Mouse (Mus musculus): Measurements from ENCODE around the gene Tespa1. TPM values are rescaled to one million over a fixed set of nuclear protein-coding genes. Genes with fewer than 3 reads are reported as not detected.
A peak's percentile ranks its signal among the peaks of the same experiment; 100 is the strongest.

The Tespa1 gene
- polyA plus RNA-seq (2012; rRNA removed): 68.1 and 72.4 TPM in 2 replicates

DNA sequence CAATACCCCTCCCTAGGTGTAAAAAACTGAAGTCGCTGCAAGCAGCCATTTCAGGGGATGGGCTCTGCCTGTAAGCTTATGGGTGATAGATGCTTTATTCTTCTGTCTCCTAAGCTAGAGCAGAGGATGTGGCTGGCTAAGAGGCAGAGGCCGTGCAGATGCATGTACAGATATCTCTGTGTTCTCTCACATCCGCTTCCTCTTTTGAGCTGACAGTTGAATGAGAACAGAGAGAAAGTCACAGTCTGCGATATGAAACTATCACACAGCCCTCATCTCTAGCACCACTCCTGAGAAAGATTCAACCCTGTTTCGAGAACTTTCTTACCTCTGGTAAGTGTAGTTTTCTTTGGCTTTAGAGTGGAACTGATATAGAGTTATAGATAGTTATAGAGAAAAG lies at the start of gene Tespa1:
Gene Tespa1, plus strand, starts transcription at position 234 of the 400 bp plus-strand sequence.
- no peak within 1 kb of the TSS for H3K4me3 ChIP-seq (ENCODE audit: control insufficient read depth, insufficient read depth, low read length)
- no peaks in the 10 kb centered on the region for H3K27me3 ChIP-seq (ENCODE audit: control insufficient read depth, insufficient read depth, low read length)
- H3K36me3 ChIP-seq (ENCODE audit: control insufficient read depth, insufficient read depth, low read length): no peaks in the 10 kb centered on the region
- WGBS: 8% methylated on average over 5 of the region's 5 CpGs
- TF ChIP-seq CTCF (IDR thresholded peaks at IDR 0.05; ENCODE audit: borderline replicate concordance, control insufficient read depth, extremely low read depth, insufficient read depth, low read length, poor library complexity) (no peak), POLR2A (IDR thresholded peaks at IDR 0.05; ENCODE audit: control insufficient read depth, extremely low read depth, insufficient read depth, low read length, poor library complexity) (no peak)
- peaks cover 7% of the 10 kb centered on the region; the same call in 1 of the 2 replicates for H3K4me1 ChIP-seq (replicated peaks; ENCODE audit: control insufficient read depth, insufficient read depth, low read length)
- peak; percentile 78 for DNase-seq
- peak within 1 kb of the TSS; percentile 63; the same call in 1 of the 2 replicates for H3K27ac ChIP-seq (ENCODE audit: control insufficient read depth, insufficient read depth, low read length)

DNA sequence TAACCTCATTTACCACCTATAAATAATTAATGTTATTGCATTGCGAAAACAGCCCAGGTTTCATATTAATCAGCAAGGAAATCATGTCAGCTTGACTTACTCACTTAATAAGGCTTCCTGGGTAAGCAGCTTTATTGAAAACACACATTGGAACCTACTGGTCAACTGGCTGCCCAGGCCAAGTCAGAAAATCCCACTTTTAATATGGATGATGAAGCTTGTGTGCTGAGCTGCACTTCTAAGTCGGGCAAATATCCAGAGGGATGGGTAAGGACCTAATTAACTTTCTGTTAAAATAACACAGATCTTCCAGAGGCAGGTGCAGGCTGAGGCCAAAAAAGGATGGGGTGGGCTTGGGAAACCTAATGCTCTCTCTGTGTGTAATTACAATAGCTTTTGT lies 46.9 kb upstream of the Tespa1 start:
- DNase-seq: no peak
- 91% methylated on average over 2 of the region's 2 CpGs for WGBS
- Histone ChIP-seq H3K27me3 (ENCODE audit: control insufficient read depth, insufficient read depth, low read length) (no peaks in the 10 kb centered on the region), H3K4me3 (ENCODE audit: control insufficient read depth, insufficient read depth, low read length) (no peak overlapping the region), H3K4me1 (replicated peaks; ENCODE audit: control insufficient read depth, insufficient read depth, low read length) (no peaks in the 10 kb centered on the region), H3K27ac (ENCODE audit: control insufficient read depth, insufficient read depth, low read length) (no peak overlapping the region), H3K36me3 (ENCODE audit: control insufficient read depth, insufficient read depth, low read length) (no peaks in the 10 kb centered on the region)
- TF ChIP-seq CTCF (IDR thresholded peaks at IDR 0.05; ENCODE audit: borderline replicate concordance, control insufficient read depth, extremely low read depth, insufficient read depth, low read length, poor library complexity) (no peak), POLR2A (IDR thresholded peaks at IDR 0.05; ENCODE audit: control insufficient read depth, extremely low read depth, insufficient read depth, low read length, poor library complexity) (no peak)

DNA sequence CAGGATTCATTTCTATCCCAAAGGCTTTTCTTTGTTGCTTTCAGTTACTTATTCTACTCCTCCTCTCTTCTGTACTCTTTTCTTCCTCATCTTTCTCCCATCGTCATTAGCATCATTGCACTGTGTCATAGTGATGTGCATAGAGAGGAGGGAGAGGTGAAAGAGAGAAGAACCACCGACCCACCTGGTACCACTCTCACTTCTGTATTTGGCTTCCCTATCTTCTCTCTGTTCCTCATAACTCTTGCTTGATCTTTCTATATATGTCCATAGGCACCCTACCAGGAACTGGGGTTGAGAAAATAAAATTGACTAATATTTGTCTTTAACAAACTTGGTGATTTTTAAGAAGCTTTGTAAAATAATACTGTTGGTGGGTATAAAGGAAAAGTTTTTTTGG lies 46.2 kb upstream of the Tespa1 start:
- no peak for DNase-seq

DNA sequence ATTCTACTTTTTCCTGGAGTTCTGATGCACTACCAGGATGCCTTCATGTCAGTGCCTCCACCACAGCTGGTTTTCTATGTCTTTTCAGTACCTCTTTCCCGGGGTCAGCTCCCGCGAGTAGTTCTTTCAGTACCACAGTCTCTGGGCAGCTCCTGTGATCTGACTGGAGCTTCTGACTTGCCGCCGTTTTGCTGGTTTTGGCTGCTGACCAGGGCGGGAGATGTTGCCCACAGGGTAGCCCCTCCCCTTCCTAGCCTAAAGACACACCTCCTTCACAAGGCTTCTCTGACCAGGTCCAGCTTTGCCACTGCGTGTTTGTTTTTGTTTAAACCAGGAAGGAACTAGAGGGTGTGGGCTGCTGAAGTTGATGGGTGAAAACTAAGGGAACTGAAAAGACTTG lies 42.6 kb upstream of the Tespa1 start, which contains the start of gene Neurod4:
Gene Neurod4, minus strand, starts transcription at position 175 of the 400 bp plus-strand sequence.
- WGBS: 4% methylated on average over 7 of the region's 7 CpGs
- TF ChIP-seq POLR2A (IDR thresholded peaks at IDR 0.05; ENCODE audit: control insufficient read depth, extremely low read depth, insufficient read depth, low read length, poor library complexity): no peak
- no peak for TF ChIP-seq CTCF (IDR thresholded peaks at IDR 0.05; ENCODE audit: borderline replicate concordance, control insufficient read depth, extremely low read depth, insufficient read depth, low read length, poor library complexity)
- Histone ChIP-seq H3K27ac (ENCODE audit: control insufficient read depth, insufficient read depth, low read length) (no peak within 1 kb of the TSS), H3K4me1 (replicated peaks; ENCODE audit: control insufficient read depth, insufficient read depth, low read length) (no peaks in the 10 kb centered on the region), H3K27me3 (ENCODE audit: control insufficient read depth, insufficient read depth, low read length) (no peaks in the 10 kb centered on the region), H3K36me3 (ENCODE audit: control insufficient read depth, insufficient read depth, low read length) (no peaks in the 10 kb centered on the region), H3K4me3 (ENCODE audit: control insufficient read depth, insufficient read depth, low read length) (no peak within 1 kb of the TSS)
- no peak for DNase-seq

More for the DNA sequence above, 46.2 kb upstream of the Tespa1 start:
- no peak for TF ChIP-seq CTCF (IDR thresholded peaks at IDR 0.05; ENCODE audit: borderline replicate concordance, control insufficient read depth, extremely low read depth, insufficient read depth, low read length, poor library complexity)
- no peak for TF ChIP-seq POLR2A (IDR thresholded peaks at IDR 0.05; ENCODE audit: control insufficient read depth, extremely low read depth, insufficient read depth, low read length, poor library complexity)
- no peaks in the 10 kb centered on the region for H3K36me3 ChIP-seq (ENCODE audit: control insufficient read depth, insufficient read depth, low read length)
- H3K4me3 ChIP-seq (ENCODE audit: control insufficient read depth, insufficient read depth, low read length): no peak overlapping the region
- H3K4me1 ChIP-seq (replicated peaks; ENCODE audit: control insufficient read depth, insufficient read depth, low read length): no peaks in the 10 kb centered on the region
- no peaks in the 10 kb centered on the region for H3K27me3 ChIP-seq (ENCODE audit: control insufficient read depth, insufficient read depth, low read length)
- H3K27ac ChIP-seq (ENCODE audit: control insufficient read depth, insufficient read depth, low read length): no peak overlapping the region
- 67% methylated on average over 2 of the region's 2 CpGs for whole genome bisulfite sequencing

DNA sequence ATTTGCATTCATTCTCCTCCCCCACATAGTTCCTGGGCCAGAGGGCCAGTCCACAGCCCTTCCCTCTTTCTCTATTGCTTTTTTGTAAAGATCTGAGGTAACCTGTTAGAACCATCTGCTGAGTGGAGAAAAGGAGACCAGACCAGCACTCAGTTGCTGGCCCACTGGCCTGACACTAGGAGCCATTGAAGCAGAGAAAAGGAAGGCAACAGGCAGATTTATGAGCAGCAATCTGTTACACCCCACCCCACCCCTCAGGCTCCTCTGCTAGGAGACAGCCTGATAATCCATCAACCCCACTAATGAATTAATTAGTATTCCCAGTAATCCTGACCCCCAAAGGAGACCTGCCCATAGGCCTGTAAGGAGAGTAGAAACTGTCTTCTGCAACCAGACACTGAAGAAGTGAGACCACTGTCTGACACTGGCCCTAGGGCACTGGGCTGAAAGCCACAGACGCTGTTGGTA lies 40.7 kb upstream of the Tespa1 start:
- H3K4me1 ChIP-seq (replicated peaks; ENCODE audit: control insufficient read depth, insufficient read depth, low read length): no peaks in the 10 kb centered on the region

DNA sequence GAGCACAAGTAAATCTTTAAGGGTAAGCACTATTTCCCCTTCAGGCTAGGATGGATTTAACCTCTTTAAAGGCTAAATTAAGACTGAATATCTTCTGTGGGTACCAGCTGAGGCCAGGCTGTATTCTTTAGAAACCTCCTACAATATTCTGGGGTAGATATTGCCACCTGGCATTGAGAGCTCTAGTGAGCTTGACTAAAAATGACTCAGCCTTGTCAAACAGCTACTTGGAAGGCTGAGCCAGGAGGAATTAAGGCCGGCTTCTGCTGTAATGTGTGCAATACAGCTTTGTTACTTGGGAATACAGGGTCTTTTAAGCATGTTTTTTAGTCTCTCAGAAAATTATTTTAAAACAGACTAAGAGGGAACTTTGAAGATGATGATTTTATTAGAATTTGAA lies 35.5 kb upstream of the Tespa1 start:
- Histone ChIP-seq H3K4me1 (replicated peaks; ENCODE audit: control insufficient read depth, insufficient read depth, low read length) (no peaks in the 10 kb centered on the region), H3K27ac (ENCODE audit: control insufficient read depth, insufficient read depth, low read length) (no peak overlapping the region), H3K36me3 (ENCODE audit: control insufficient read depth, insufficient read depth, low read length) (no peaks in the 10 kb centered on the region), H3K4me3 (ENCODE audit: control insufficient read depth, insufficient read depth, low read length) (no peak overlapping the region), H3K27me3 (ENCODE audit: control insufficient read depth, insufficient read depth, low read length) (no peaks in the 10 kb centered on the region)
- DNase-seq: no peak
- WGBS: 87% methylated on average over 1 of the region's 1 CpGs
- TF ChIP-seq POLR2A (IDR thresholded peaks at IDR 0.05; ENCODE audit: control insufficient read depth, extremely low read depth, insufficient read depth, low read length, poor library complexity): no peak
- no peak for TF ChIP-seq CTCF (IDR thresholded peaks at IDR 0.05; ENCODE audit: borderline replicate concordance, control insufficient read depth, extremely low read depth, insufficient read depth, low read length, poor library complexity)

More for the DNA sequence above, 40.7 kb upstream of the Tespa1 start:
- H3K27me3 ChIP-seq (ENCODE audit: control insufficient read depth, insufficient read depth, low read length): no peaks in the 10 kb centered on the region
- TF ChIP-seq CTCF (IDR thresholded peaks at IDR 0.05; ENCODE audit: borderline replicate concordance, control insufficient read depth, extremely low read depth, insufficient read depth, low read length, poor library complexity): no peak
- TF ChIP-seq POLR2A (IDR thresholded peaks at IDR 0.05; ENCODE audit: control insufficient read depth, extremely low read depth, insufficient read depth, low read length, poor library complexity): no peak
- H3K36me3 ChIP-seq (ENCODE audit: control insufficient read depth, insufficient read depth, low read length): no peaks in the 10 kb centered on the region
- DNase-seq: no peak
- H3K27ac ChIP-seq (ENCODE audit: control insufficient read depth, insufficient read depth, low read length): no peak overlapping the region
- WGBS: 29% methylated on average over 1 of the region's 1 CpGs
- H3K4me3 ChIP-seq (ENCODE audit: control insufficient read depth, insufficient read depth, low read length): no peak overlapping the region

DNA sequence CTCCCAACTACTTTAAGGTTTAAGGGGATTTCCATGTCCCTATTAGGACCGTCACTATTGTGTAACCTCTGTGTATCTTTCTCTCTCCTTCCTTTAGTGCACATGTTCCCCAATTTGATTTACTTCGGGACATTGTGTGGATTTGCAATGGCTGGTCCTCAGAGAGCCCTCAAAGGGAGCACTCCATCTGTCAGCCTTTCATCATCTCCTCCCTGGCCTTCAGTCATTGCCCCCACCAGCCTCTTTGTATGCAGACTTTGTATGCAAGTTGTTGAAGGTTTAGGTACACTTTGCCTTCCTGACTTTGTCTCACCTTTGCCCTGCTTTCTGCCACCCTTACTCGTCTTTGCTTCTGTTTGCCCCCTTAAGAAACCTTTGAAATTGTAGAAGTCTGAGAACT lies 34.7 kb upstream of the Tespa1 start:
- 66% methylated on average over 3 of the region's 3 CpGs for WGBS
- TF ChIP-seq CTCF (IDR thresholded peaks at IDR 0.05; ENCODE audit: borderline replicate concordance, control insufficient read depth, extremely low read depth, insufficient read depth, low read length, poor library complexity): no peak
- TF ChIP-seq POLR2A (IDR thresholded peaks at IDR 0.05; ENCODE audit: control insufficient read depth, extremely low read depth, insufficient read depth, low read length, poor library complexity): no peak

More for the DNA sequence above, 34.7 kb upstream of the Tespa1 start:
- Histone ChIP-seq H3K4me1 (replicated peaks; ENCODE audit: control insufficient read depth, insufficient read depth, low read length) (no peaks in the 10 kb centered on the region), H3K4me3 (ENCODE audit: control insufficient read depth, insufficient read depth, low read length) (no peak overlapping the region), H3K27me3 (ENCODE audit: control insufficient read depth, insufficient read depth, low read length) (no peaks in the 10 kb centered on the region), H3K36me3 (ENCODE audit: control insufficient read depth, insufficient read depth, low read length) (no peaks in the 10 kb centered on the region), H3K27ac (ENCODE audit: control insufficient read depth, insufficient read depth, low read length) (no peak overlapping the region)
- no peak for DNase-seq
